Mouse (Mus musculus) heart, adult 2 months (tissue): ENCODE measurements around the gene Slco4a1.

ENCODE experiments used
- CTCF ChIP-seq: fragments of 200-600 bp; IDR thresholded peaks from 2 replicates; pipeline ENCODE4 v1.8.1; 2022; ENCODE audit warnings: antibody characterized with exemption, mild to moderate bottlenecking, moderate library complexity
- EP300 ChIP-seq: fragments of 200-500 bp; IDR thresholded peaks from 2 replicates; pipeline ENCODE4 v1.6.1; 2011; ENCODE audit warnings: low read depth, low read length, control low read depth; ENCODE audit not compliant: insufficient read depth
- POLR2A ChIP-seq: fragments of 200-500 bp; IDR thresholded peaks from 2 replicates; pipeline ENCODE4 v1.6.1; 2011; ENCODE audit warnings: mild to moderate bottlenecking, low read depth, low read length, control low read depth; ENCODE audit not compliant: insufficient read depth

DNA sequence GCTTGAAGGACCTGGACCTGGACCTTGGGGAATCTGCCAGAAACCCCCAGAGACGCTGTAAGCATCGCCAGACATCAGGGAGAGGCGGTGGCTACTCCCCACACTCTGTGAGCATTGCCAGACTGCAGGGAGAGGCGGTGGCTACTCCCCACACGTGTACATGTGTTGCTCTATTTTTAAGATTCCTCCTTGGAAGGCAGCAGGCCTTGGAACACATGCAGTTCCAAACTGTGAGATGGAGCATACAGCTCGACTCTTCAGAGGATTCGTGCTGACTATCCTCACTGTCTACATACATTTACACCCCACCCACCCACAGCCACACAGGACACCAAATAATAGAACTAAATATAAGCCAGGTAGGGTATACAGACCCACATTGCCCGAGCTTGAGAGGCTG is 39.9 kb downstream of the Slco4a1 start:
- TF ChIP-seq POLR2A (no peak), CTCF (no peak), EP300 (no peak)
